Mouse (Mus musculus) liver, embryonic 14.5 days (tissue): Measurements from ENCODE around the gene Prcd.

Experiments used
- CTCF ChIP-seq: IDR thresholded peaks from 2 replicates; pipeline ENCODE4 v1.5.1; 2016; ENCODE audit warnings: antibody characterized with exemption, low read depth, control low read depth
- EP300 ChIP-seq: IDR thresholded peaks from 2 replicates; pipeline ENCODE4 v1.6.1; 2016; ENCODE audit warnings: antibody characterized with exemption, low read depth

- TF ChIP-seq CTCF (no peak), EP300 (no peak)
Measured at GRCm38 (mm10) chr11:116650811-116651210, 2.5 kb upstream of the Prcd start.
